Mouse (Mus musculus): ENCODE measurements at regions not wholly inside any gene's neighbourhood (a gene's known extent, or its start where the extent isn't known, plus 50 kb on each side); places are given as distances from the start of the nearest gene placed in this dataset.

DNA sequence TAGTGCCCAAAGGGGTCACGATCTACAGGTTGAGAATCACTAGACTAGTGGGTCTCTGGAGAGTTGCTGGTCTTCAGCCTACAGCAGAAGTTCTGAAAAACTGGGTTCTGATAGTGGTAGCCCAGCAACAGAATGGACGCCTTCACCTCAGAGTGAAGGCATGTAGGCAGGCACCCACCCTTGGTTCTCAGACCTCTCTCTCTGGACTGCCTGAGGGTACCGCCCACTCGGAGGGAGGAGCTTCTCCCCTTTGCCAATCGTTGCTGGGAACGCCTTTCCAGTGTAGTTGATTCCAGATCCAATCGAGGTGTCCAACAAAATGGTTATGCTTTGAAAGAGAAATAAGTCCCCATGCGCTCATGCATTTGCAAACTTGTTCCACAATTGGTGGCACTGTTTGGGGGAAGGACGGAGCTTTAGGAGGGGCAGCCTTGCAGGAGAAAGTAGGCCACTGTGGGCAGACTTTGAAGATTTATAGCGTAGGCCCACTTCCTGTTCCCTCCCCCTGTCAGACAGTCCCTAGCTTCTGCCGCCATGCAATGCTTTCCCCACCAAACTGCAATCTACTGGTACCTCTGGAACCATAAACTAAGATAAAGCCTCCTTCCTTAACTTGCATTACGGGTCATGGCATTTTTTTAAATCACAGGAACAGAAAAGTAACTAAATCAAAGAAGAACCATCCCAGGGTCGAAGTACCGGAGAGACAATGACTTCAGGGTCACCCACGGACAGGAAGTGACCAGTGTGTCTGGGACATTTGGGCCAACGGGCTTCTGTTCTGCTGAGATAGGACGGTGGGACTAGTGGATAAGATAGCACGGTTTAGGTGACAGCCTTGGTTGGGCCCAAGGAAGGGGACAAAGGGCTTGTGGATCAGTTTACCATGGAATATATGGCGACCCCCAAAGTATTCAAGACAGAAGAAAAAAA is 224.5 kb downstream of the Gadd45g start:
- no peaks in the 10 kb centered on the region for H3K27me3 ChIP-seq (ENCODE audit: control insufficient read depth)
- no peak overlapping the region for H3K4me3 ChIP-seq (replicated peaks)

DNA sequence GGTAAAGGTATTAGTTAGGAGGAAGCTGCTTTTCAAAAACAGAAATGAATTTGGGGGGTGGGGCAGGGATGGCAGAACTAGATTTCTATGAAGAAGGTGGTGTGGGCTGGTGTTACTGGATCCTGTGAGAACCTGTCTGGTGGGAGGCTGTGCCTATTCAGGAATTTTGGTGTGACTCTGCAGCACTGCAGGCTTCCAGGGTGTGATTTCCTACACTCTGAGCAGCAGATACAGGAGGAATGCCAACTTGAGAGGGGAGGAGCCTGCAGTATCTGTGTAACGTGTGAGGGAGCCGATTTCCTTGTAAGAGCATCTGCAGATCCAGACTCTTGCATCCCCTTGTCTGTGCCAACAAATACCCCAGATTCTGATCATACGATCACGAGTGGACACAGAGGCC is 231.1 kb downstream of the Gadd45g start:
- H3K4me1 ChIP-seq (ENCODE audit: control insufficient read depth) = no peaks in the 10 kb centered on the region
- TF ChIP-seq TAL1 (IDR thresholded peaks at IDR 0.05; ENCODE audit: low read length) (no peak), GATA1 (IDR thresholded peaks at IDR 0.05; ENCODE audit: low read length) (no peak)

More for the DNA sequence above, 224.5 kb downstream of the Gadd45g start:
- Histone ChIP-seq H3K4me1 (ENCODE audit: control insufficient read depth) (peaks cover 4% of the 10 kb centered on the region), H3K9me3 (ENCODE audit: control insufficient read depth, low read length) (no peaks in the 10 kb centered on the region), H3K36me3 (ENCODE audit: control insufficient read depth) (no peaks in the 10 kb centered on the region)
- no peak for TF ChIP-seq GATA1 (IDR thresholded peaks at IDR 0.05; ENCODE audit: low read length)
- TF ChIP-seq TAL1 (IDR thresholded peaks at IDR 0.05; ENCODE audit: low read length) = no peak

DNA sequence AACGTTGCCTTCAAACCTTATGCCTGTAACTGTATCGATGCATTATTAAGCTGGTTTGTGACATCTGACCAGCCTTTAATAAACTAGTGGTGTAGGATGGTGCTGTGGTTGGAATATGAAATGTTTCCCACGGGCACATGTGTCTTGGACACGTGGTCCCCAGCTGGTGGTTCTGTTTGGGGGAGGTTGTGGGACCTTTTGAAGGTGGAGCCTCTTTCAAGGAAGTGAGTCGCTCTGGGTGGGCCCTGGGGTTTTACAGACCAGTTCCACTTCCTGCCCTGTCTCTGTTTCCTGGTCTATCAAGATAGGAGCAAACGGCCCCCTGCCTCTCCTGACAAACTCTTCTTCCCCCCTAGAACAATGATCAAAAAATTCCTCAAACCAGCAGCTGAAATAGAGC is 232.1 kb downstream of the Gadd45g start:
- Histone ChIP-seq H3K9me3 (ENCODE audit: control insufficient read depth, low read length) (no peaks in the 10 kb centered on the region), H3K27me3 (ENCODE audit: control insufficient read depth) (no peaks in the 10 kb centered on the region; the same call in none of the 2 replicates), H3K4me1 (ENCODE audit: control insufficient read depth) (no peaks in the 10 kb centered on the region), H3K4me3 (replicated peaks) (no peak overlapping the region), H3K36me3 (ENCODE audit: control insufficient read depth) (no peaks in the 10 kb centered on the region)
- TF ChIP-seq GATA1 (IDR thresholded peaks at IDR 0.05; ENCODE audit: low read length) (no peak), TAL1 (IDR thresholded peaks at IDR 0.05; ENCODE audit: low read length) (no peak)

More for the DNA sequence above, 231.1 kb downstream of the Gadd45g start:
- H3K4me3 ChIP-seq (replicated peaks) = no peak overlapping the region
- H3K36me3 ChIP-seq (ENCODE audit: control insufficient read depth) = no peaks in the 10 kb centered on the region
- H3K27me3 ChIP-seq (ENCODE audit: control insufficient read depth) = no peaks in the 10 kb centered on the region; the same call in none of the 2 replicates
- no peaks in the 10 kb centered on the region for H3K9me3 ChIP-seq (ENCODE audit: control insufficient read depth, low read length)

- H3K4me3 ChIP-seq (replicated peaks) = no peak overlapping the region
- no peaks in the 10 kb centered on the region; the same call in none of the 2 replicates for H3K27me3 ChIP-seq (ENCODE audit: control insufficient read depth)
- no peaks in the 10 kb centered on the region for H3K4me1 ChIP-seq (ENCODE audit: control insufficient read depth)
- TF ChIP-seq GATA1 (IDR thresholded peaks at IDR 0.05; ENCODE audit: low read length) (no peak), TAL1 (IDR thresholded peaks at IDR 0.05; ENCODE audit: low read length) (no peak)
- no peaks in the 10 kb centered on the region for H3K9me3 ChIP-seq (ENCODE audit: control insufficient read depth, low read length)
- no peaks in the 10 kb centered on the region for H3K36me3 ChIP-seq (ENCODE audit: control insufficient read depth)
Measured at GRCm38 (mm10) chr13:52079678-52080246, 233.3 kb downstream of the Gadd45g start.

- Histone ChIP-seq H3K9me3 (ENCODE audit: control insufficient read depth, low read length) (peaks cover 1% of the 10 kb centered on the region; the same call in 1 of the 2 replicates), H3K36me3 (ENCODE audit: control insufficient read depth) (no peaks in the 10 kb centered on the region), H3K4me1 (ENCODE audit: control insufficient read depth) (no peaks in the 10 kb centered on the region), H3K27me3 (ENCODE audit: control insufficient read depth) (no peaks in the 10 kb centered on the region; the same call in 1 of the 2 replicates), H3K4me3 (replicated peaks) (no peak overlapping the region)
- no peak for TF ChIP-seq GATA1 (IDR thresholded peaks at IDR 0.05; ENCODE audit: low read length)
- no peak for TF ChIP-seq TAL1 (IDR thresholded peaks at IDR 0.05; ENCODE audit: low read length)
Measured at GRCm38 (mm10) chr13:52083601-52084455, 237.3 kb downstream of the Gadd45g start.

DNA sequence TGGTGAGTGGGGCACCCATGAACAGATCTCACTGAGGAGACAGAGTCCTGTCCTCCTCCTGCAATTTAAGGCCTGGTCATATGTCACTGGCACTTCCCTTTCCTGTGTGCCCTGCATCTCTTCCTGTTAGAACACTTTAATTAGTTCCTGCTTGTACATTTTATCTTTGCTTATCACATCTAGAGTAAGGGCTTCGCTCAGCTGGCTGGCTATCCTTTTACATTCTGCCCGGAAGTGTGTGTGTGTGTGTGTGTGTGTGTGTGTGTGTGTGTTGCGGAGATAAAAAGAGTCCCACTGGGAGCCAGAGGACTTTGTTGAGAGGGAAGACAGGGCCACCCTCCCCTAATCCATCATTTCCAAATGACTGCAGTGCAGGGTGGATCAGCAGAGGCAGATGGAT is 238.6 kb downstream of the Gadd45g start:
- TF ChIP-seq GATA1 (IDR thresholded peaks at IDR 0.05; ENCODE audit: low read length) = no peak
- TF ChIP-seq TAL1 (IDR thresholded peaks at IDR 0.05; ENCODE audit: low read length) = no peak
- H3K36me3 ChIP-seq (ENCODE audit: control insufficient read depth) = no peaks in the 10 kb centered on the region
- no peaks in the 10 kb centered on the region for H3K27me3 ChIP-seq (ENCODE audit: control insufficient read depth)
- no peak overlapping the region for H3K4me3 ChIP-seq (replicated peaks)
- peaks cover 9% of the 10 kb centered on the region; the same call in 1 of the 2 replicates for H3K9me3 ChIP-seq (ENCODE audit: control insufficient read depth, low read length)
- H3K4me1 ChIP-seq (ENCODE audit: control insufficient read depth) = no peaks in the 10 kb centered on the region

DNA sequence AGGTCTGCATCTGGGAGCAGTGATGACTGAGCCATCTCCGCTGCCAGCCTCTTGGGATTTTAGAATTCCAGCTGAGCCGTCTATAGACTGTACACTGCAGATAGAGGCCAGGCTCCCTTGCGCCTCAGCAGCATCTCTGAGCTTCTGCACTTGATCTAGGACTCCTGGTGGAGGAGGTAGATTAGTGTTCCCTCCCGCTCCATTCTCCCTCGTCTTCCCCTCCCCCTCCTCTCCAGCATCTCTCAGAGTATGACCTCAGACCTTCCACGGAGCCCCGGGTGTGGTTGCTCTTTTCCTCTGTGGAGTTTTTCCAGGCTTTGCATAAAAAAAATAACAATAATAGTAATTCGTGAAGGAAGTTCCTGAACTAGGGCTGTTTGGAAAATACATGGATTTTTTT is 241.8 kb downstream of the Gadd45g start:
- H3K4me3 ChIP-seq (replicated peaks) = no peak overlapping the region
- TF ChIP-seq GATA1 (IDR thresholded peaks at IDR 0.05; ENCODE audit: low read length) = no peak
- no peak for TF ChIP-seq TAL1 (IDR thresholded peaks at IDR 0.05; ENCODE audit: low read length)
- H3K36me3 ChIP-seq (ENCODE audit: control insufficient read depth) = no peaks in the 10 kb centered on the region
- no peaks in the 10 kb centered on the region for H3K27me3 ChIP-seq (ENCODE audit: control insufficient read depth)
- no peaks in the 10 kb centered on the region for H3K4me1 ChIP-seq (ENCODE audit: control insufficient read depth)
- peaks cover 9% of the 10 kb centered on the region; the same call in 1 of the 2 replicates for H3K9me3 ChIP-seq (ENCODE audit: control insufficient read depth, low read length)

- Histone ChIP-seq H3K9me3 (ENCODE audit: control insufficient read depth, low read length) (peaks cover 9% of the 10 kb centered on the region; the same call in 1 of the 2 replicates), H3K27me3 (ENCODE audit: control insufficient read depth) (no peaks in the 10 kb centered on the region), H3K4me3 (replicated peaks) (no peak overlapping the region), H3K4me1 (ENCODE audit: control insufficient read depth) (no peaks in the 10 kb centered on the region), H3K36me3 (ENCODE audit: control insufficient read depth) (no peaks in the 10 kb centered on the region)
- TF ChIP-seq GATA1 (IDR thresholded peaks at IDR 0.05; ENCODE audit: low read length) (no peak), TAL1 (IDR thresholded peaks at IDR 0.05; ENCODE audit: low read length) (no peak)
Measured at GRCm38 (mm10) chr13:52090365-52090764, 243.9 kb downstream of the Gadd45g start.

Data from erythroblast, embryonic 14.5 days (primary cell).